Mouse (Mus musculus) embryonic facial prominence, embryonic 13.5 days (tissue): ENCODE measurements at regions not wholly inside any gene's neighbourhood (a gene's known extent, or its start where the extent isn't known, plus 50 kb on each side); places are given as distances from the start of the nearest gene placed in this dataset.
A peak's percentile ranks its signal among the peaks of the same experiment; 100 is the strongest.

Experiments used
- ATAC-seq: fragments of 200-750 bp; cut with Nextera tagmentation; 2 replicates; pipeline ENCODE4 v1.8.0; 2017; ENCODE audit warnings: low read depth; ENCODE audit not compliant: insufficient number of reproducible peaks, insufficient read depth, low FRiP score, low TSS enrichment
- H3K27ac ChIP-seq: fragments of 300-500 bp; sonication (generic); 2 replicates; pipeline ENCODE4 v1.5.1; 2015; ENCODE audit warnings: moderate library complexity, mild to moderate bottlenecking, inconsistent platforms
- H3K27me3 ChIP-seq: fragments of 300-500 bp; sonication (generic); 2 replicates; pipeline ENCODE4 v1.6.1; 2015; ENCODE audit warnings: mild to moderate bottlenecking, inconsistent platforms
- H3K36me3 ChIP-seq: fragments of 300-500 bp; sonication (generic); 2 replicates; pipeline ENCODE4 v1.6.1; 2015; ENCODE audit warnings: mild to moderate bottlenecking, inconsistent platforms
- H3K4me1 ChIP-seq: fragments of 300-500 bp; sonication (generic); 2 replicates; pipeline ENCODE4 v1.6.1; 2015; ENCODE audit warnings: inconsistent platforms
- H3K4me2 ChIP-seq: fragments of 300-500 bp; sonication (generic); 2 replicates; pipeline ENCODE4 v1.6.1; 2015; ENCODE audit warnings: moderate library complexity, mild to moderate bottlenecking, inconsistent platforms
- H3K4me3 ChIP-seq: fragments of 300-500 bp; sonication (generic); 2 replicates; pipeline ENCODE4 v1.5.1; 2015; ENCODE audit warnings: mild to moderate bottlenecking, inconsistent platforms
- H3K9ac ChIP-seq: fragments of 300-500 bp; sonication (generic); 2 replicates; pipeline ENCODE4 v1.6.1; 2015; ENCODE audit warnings: mild to moderate bottlenecking, inconsistent platforms
- H3K9me3 ChIP-seq: fragments of 300-500 bp; sonication (generic); 2 replicates; pipeline ENCODE4 v1.6.1; 2016; ENCODE audit warnings: inconsistent platforms
- WGBS: fragments of 180-500 bp; shearing (Covaris S2); methylation state at CpG from one replicate; pipeline ENCODE4 v1.1.7; 2015; ENCODE audit warnings: mixed read lengths; 5-methylcytosine and 5-hydroxymethylcytosine counted together

DNA sequence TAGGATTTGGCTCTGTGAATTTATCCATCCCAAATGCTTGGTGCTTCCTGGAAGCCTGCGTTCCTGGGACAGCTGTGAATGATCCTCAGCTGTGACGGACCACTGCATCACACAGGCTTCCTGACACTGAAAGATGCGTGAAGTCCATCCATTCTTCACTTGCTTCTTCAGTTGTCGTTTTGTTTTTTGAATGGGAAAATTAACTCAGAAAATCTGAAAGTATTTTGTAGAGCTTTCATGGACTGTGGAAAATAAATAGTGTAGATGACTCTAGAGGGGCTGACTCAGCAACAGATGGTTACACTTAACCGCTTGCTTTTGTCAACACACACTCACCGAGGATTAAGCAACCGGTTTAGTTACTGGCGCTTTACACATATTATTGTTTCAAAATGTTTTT lies 272.0 kb downstream of the Pcdh18 start:
- H3K4me1 ChIP-seq: 0 out of 2 replicates have a peak, but pooled peaks cover 3% of the 10 kb centered on the region
- no peak for ATAC-seq
- no peak overlapping the region for H3K4me3 ChIP-seq
- peak overlapping the region; percentile 42 for H3K4me2 ChIP-seq
- no peak overlapping the region for H3K9ac ChIP-seq
- 22% methylated on average over 8 of the region's 8 CpGs for WGBS
- H3K9me3 ChIP-seq: no peaks in the 10 kb centered on the region
- H3K36me3 ChIP-seq: no peaks in the 10 kb centered on the region
- H3K27me3 ChIP-seq: no peaks in the 10 kb centered on the region
- peak overlapping the region; percentile 79 for H3K27ac ChIP-seq
